10 mouse cellular contexts compared by ENCODE assay signal in the genomic region with DNA sequence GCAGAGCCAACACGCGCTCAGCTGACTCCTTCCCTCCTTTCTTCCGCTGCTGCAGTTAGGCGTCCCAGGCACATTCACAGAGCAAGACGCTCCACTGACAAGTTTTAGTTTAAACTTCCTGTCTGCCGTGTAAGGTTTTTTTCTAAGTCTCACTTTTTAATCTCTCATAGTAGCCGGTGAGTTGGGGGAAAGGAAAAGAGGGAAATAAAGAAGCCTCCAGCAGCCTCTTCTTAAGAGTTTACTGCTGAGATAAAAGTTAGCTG. TPM values are rescaled to one million over a fixed set of nuclear protein-coding genes. Genes with fewer than 3 reads are reported as not detected.
DNase-seq lines count a peak whose midpoint lies in the region; ATAC-seq lines count a peak whose summit lies in the region.
"Had no signal": no experiment of that assay in that cellular context is flagged by ENCODE, and none has a peak within 500 bp of the region (broad histone marks: within the 10 kb centered on the region; RNA-seq: fewer than 3 reads in every experiment).

No protein-coding gene starts in this region.

- 30% methylated on average over 7 of the region's 7 CpGs for WGBS in heart, embryonic 15.5 days
- 59% methylated on average over 7 of the region's 7 CpGs for WGBS in limb, embryonic 10.5 days

- peak overlapping the region; percentile 68 for H3K27ac ChIP-seq in heart, embryonic 15.5 days
- peak overlapping the region; percentile 95 for H3K27ac ChIP-seq in limb, embryonic 10.5 days

- DNase-seq in heart, adult 9 months (ENCODE audit: low spot score in 2 of 2): no peak
- DNase-seq in thymus, postnatal 4 days: peak; percentile 23
- no peak for DNase-seq in thymus, adult 18-20 months
- no peak for DNase-seq in limb, embryonic 10.5 days (ENCODE audit: low spot score)
- no peak for DNase-seq in right cerebral cortex, postnatal 14 days
- no peak for DNase-seq in urinary bladder, postnatal 10 days (ENCODE audit: low spot score)
- no peak for DNase-seq in adrenal gland, postnatal 25 days

- H3K4me2 ChIP-seq in heart, embryonic 15.5 days: peak overlapping the region; percentile 27

- no peak overlapping the region for H3K4me3 ChIP-seq in heart, embryonic 15.5 days
- no peak overlapping the region for H3K4me3 ChIP-seq in limb, embryonic 10.5 days

- no peaks in the 10 kb centered on the region for H3K36me3 ChIP-seq in heart, embryonic 15.5 days
- H3K36me3 ChIP-seq in limb, embryonic 10.5 days: no peaks in the 10 kb centered on the region
- H3K36me3 ChIP-seq: G1E had no signal

- H3K9me3 ChIP-seq in heart, embryonic 15.5 days (replicated peaks): no peaks in the 10 kb centered on the region
- H3K9me3 ChIP-seq in limb, embryonic 10.5 days (replicated peaks): no peaks in the 10 kb centered on the region
- H3K9me3 ChIP-seq: G1E had no signal

- H3K4me1 ChIP-seq in heart, embryonic 15.5 days (replicated peaks): peaks cover 38% of the 10 kb centered on the region
- H3K4me1 ChIP-seq in limb, embryonic 10.5 days: peaks cover 89% of the 10 kb centered on the region

- no peak for ATAC-seq in heart, embryonic 15.5 days (replicated peaks; ENCODE audit: insufficient number of reproducible peaks, insufficient read depth, low FRiP score, low read depth)

- H3K9ac ChIP-seq in heart, embryonic 15.5 days: no peak overlapping the region; the same call in 1 of the 2 replicates

- no peaks in the 10 kb centered on the region for H3K27me3 ChIP-seq in heart, embryonic 15.5 days
- H3K27me3 ChIP-seq in limb, embryonic 10.5 days (ENCODE audit: low read depth, poor library complexity, severe bottlenecking): no peaks in the 10 kb centered on the region

RNA-seq across cellular contexts. Expression of a gene that starts 25.0 kb away (rescaled TPM):
- not detected in 2 replicates for polyA plus RNA-seq in heart, embryonic 15.5 days (2015; fragmentation: Nextera tagmentation; extraction: Ambion mirVana)
- polyA plus RNA-seq in limb, embryonic 10.5 days (2016; fragmentation: Nextera tagmentation; extraction: Ambion mirVana): not detected in 2 replicates
- not detected in 2 replicates for total RNA-seq in adrenal gland, postnatal 25 days (2021)
- total RNA-seq: G1E; left cerebral cortex, adult 18-20 months had no signal
- polyA plus RNA-seq: G1E had no signal

RNA-seq across cellular contexts. Expression of a gene that starts 35.5 kb away (rescaled TPM):
- 25.4 and 29.3 TPM in 2 replicates for polyA plus RNA-seq in heart, embryonic 15.5 days (2015; fragmentation: Nextera tagmentation; extraction: Ambion mirVana)
- 31.4 and 39.9 TPM in 2 replicates for polyA plus RNA-seq in limb, embryonic 10.5 days (2016; fragmentation: Nextera tagmentation; extraction: Ambion mirVana)
- total RNA-seq in adrenal gland, postnatal 25 days (2021): 16.9 and 22.0 TPM in 2 replicates
